Mouse (Mus musculus) heart, embryonic 14.5 days (tissue): ENCODE measurements around the gene Mettl14. TPM values are rescaled to one million over a fixed set of nuclear protein-coding genes. Genes with fewer than 3 reads are reported as not detected.
A peak's percentile ranks its signal among the peaks of the same experiment; 100 is the strongest.

Experiments used
- ATAC-seq: fragments of 200-750 bp; cut with Nextera tagmentation; 2 replicates; pipeline ENCODE4 v1.8.0; 2017; ENCODE audit warnings: low read depth, moderate TSS enrichment; ENCODE audit not compliant: insufficient number of reproducible peaks, insufficient read depth, low FRiP score
- H3K27ac ChIP-seq, 2 experiments: fragments of 200-500 bp in 1 of 2; fragments of 300-500 bp in 1 of 2; sonication (generic) in 1 of 2; replicated peaks in 1 of 2; 2 replicates each; pipeline ENCODE4 v1.5.1; 2012 to 2014; ENCODE audit warnings: low read depth in 2 of 2, low read length in 2 of 2, control low read depth in 1 of 2, mild to moderate bottlenecking in 1 of 2, mixed read lengths in 1 of 2; ENCODE audit not compliant: control insufficient read depth in 1 of 2, insufficient read depth in 1 of 2
- H3K27me3 ChIP-seq: fragments of 300-500 bp; sonication (generic); 2 replicates; pipeline ENCODE4 v1.6.1; 2014; ENCODE audit warnings: mild to moderate bottlenecking, low read length, control low read depth; ENCODE audit not compliant: control insufficient read depth, insufficient read depth
- H3K36me3 ChIP-seq: fragments of 300-500 bp; sonication (generic); 2 replicates; pipeline ENCODE4 v1.6.1; 2014; ENCODE audit warnings: mild to moderate bottlenecking, control low read depth, low read length, mixed read lengths; ENCODE audit not compliant: control insufficient read depth, insufficient read depth
- H3K4me1 ChIP-seq, 2 experiments: fragments of 200-500 bp in 1 of 2; fragments of 300-500 bp in 1 of 2; sonication (generic) in 1 of 2; 2 replicates each; pipeline ENCODE4 v1.6.1; 2012 to 2014; ENCODE audit warnings: low read length in 2 of 2, control low read depth in 1 of 2, mixed read lengths in 1 of 2; ENCODE audit not compliant: control insufficient read depth in 2 of 2, insufficient read depth in 2 of 2
- H3K4me2 ChIP-seq: fragments of 300-500 bp; sonication (generic); 2 replicates; pipeline ENCODE4 v1.6.1; 2014; ENCODE audit warnings: mild to moderate bottlenecking, low read length
- H3K4me3 ChIP-seq, 2 experiments: fragments of 200-500 bp in 1 of 2; fragments of 300-500 bp in 1 of 2; sonication (generic) in 1 of 2; 2 replicates each; pipeline ENCODE4 v1.5.1; 2012 to 2014; ENCODE audit warnings: low read length in 2 of 2, mild to moderate bottlenecking in 2 of 2, control low read depth in 1 of 2, low read depth in 1 of 2, moderate library complexity in 1 of 2; ENCODE audit not compliant: control insufficient read depth in 1 of 2, insufficient read depth in 1 of 2
- H3K9ac ChIP-seq: fragments of 300-500 bp; sonication (generic); 2 replicates; pipeline ENCODE4 v1.6.1; 2014; ENCODE audit warnings: mild to moderate bottlenecking, low read length
- H3K9me3 ChIP-seq: fragments of 300-500 bp; sonication (generic); 2 replicates; pipeline ENCODE4 v1.6.1; 2016; ENCODE audit warnings: low read length, control low read depth; ENCODE audit not compliant: control insufficient read depth
- WGBS: fragments of 180-500 bp; shearing (Covaris S2); extraction: QIAGEN DNeasy Blood & Tissue Kit; methylation state at CpG from one replicate; pipeline ENCODE4 v1.1.7; 2014; 5-methylcytosine and 5-hydroxymethylcytosine counted together
- polyA plus RNA-seq: library from polyadenylated mRNA; unstranded; fragments of >200 nt; fragmentation: Nextera tagmentation; extraction: Ambion mirVana; gene quantifications from 2 replicates; pipeline ENCODE4 v1.2.1, GENCODE M21; 2014

Mettl14 gene
- polyA plus RNA-seq, 1 experiment from 2014 or later, result 15.5 TPM

DNA sequence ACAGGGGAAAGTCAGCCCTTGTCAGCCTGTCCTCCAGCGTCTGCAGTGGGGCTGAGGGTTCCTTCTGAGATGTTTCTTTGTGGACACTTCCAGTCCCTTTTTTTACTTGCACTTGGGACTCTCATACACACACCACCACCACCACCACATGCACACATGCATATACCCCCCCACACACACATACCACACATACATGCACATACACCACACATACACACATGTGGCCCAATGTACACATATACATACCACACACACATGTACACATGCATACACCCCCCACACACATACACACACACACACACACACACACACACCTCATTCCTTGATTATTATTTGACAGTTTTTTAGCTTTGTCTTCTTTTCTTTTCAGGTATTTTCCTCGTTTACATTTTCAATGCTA lies 44.9 kb downstream of the Mettl14 start:
- peaks cover 85% of the 10 kb centered on the region for H3K36me3 ChIP-seq
- WGBS, result 91% methylated on average over 2 of the region's 2 CpGs
- H3K27ac ChIP-seq, result no peak overlapping the region
- H3K4me3 ChIP-seq, result no peak overlapping the region
- no peak overlapping the region for H3K9ac ChIP-seq
- H3K4me2 ChIP-seq, result no peak overlapping the region
- H3K9me3 ChIP-seq, result no peaks in the 10 kb centered on the region
- ATAC-seq, result no peak
- H3K4me1 ChIP-seq, result no peaks in the 10 kb centered on the region; a peak in 1 of 4 replicates
- no peaks in the 10 kb centered on the region for H3K27me3 ChIP-seq

- peaks cover 68% of the 10 kb centered on the region for H3K36me3 ChIP-seq
Observed at GRCm38 (mm10) chr3:123338666-123339195, 47.2 kb downstream of the Mettl14 start.

GRCm38 (mm10) chr3:123337853-123338252 lies 48.1 kb downstream of the Mettl14 start:
- Histone ChIP-seq H3K4me3 (no peak overlapping the region), H3K9me3 (no peaks in the 10 kb centered on the region), H3K9ac (no peak overlapping the region), H3K4me1 (peaks cover 9 to 26% of the 10 kb centered on the region in 2 experiments), H3K27me3 (no peaks in the 10 kb centered on the region), H3K36me3 (peaks cover 62% of the 10 kb centered on the region), H3K4me2 (no peak overlapping the region), H3K27ac (no peak overlapping the region)
- 83% methylated on average over 6 of the region's 6 CpGs for WGBS
- no peak for ATAC-seq

More at GRCm38 (mm10) chr3:123338666-123339195, 47.2 kb downstream of the Mettl14 start:
- Histone ChIP-seq H3K9ac (no peak overlapping the region), H3K9me3 (no peaks in the 10 kb centered on the region), H3K4me3 (no peak overlapping the region), H3K27ac (no peak overlapping the region; a peak in 1 of 4 replicates), H3K4me2 (no peak overlapping the region), H3K27me3 (no peaks in the 10 kb centered on the region), H3K4me1 (peaks cover 5 to 19% of the 10 kb centered on the region in 2 experiments)
- no peak for ATAC-seq
- WGBS, result 46% methylated on average over 12 of the region's 12 CpGs

DNA sequence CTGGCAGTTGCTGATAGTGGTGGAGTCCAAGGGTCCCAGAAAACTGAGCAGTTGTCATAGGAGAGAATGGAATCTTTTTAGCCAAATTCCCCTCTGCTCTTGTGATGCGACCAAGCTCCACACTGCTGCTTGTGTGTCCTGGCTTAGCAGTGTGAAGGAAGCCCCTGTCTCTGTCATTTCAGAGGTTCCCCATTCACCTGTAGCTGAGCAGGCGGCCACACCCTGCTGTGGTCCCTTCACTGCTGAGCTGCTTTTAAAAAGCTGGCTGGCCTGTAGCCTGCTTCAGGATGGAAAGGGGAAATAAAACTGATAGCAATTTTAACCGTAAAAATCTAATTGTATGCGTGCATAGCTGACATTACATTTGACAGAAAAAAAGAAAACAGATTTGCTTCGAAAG lies 49.0 kb downstream of the Mettl14 start:
- no peak overlapping the region for H3K4me2 ChIP-seq
- 83% methylated on average over 5 of the region's 5 CpGs for WGBS
- H3K27ac ChIP-seq, result no peak overlapping the region
- H3K4me1 ChIP-seq, result peaks cover 11 to 34% of the 10 kb centered on the region in 2 experiments
- no peak for ATAC-seq
- H3K4me3 ChIP-seq, result no peak overlapping the region
- no peaks in the 10 kb centered on the region for H3K27me3 ChIP-seq
- peaks cover 54% of the 10 kb centered on the region for H3K36me3 ChIP-seq
- H3K9me3 ChIP-seq, result no peaks in the 10 kb centered on the region
- no peak overlapping the region for H3K9ac ChIP-seq

- WGBS, result 87% methylated on average over 7 of the region's 7 CpGs
- Histone ChIP-seq H3K4me3 (no peak overlapping the region), H3K27me3 (no peaks in the 10 kb centered on the region), H3K4me1 (peaks cover 11 to 34% of the 10 kb centered on the region in 2 experiments), H3K9me3 (no peaks in the 10 kb centered on the region), H3K9ac (no peak overlapping the region), H3K36me3 (peaks cover 54% of the 10 kb centered on the region), H3K4me2 (no peak overlapping the region), H3K27ac (no peak overlapping the region)
- ATAC-seq, result no peak
Observed at GRCm38 (mm10) chr3:123336455-123336854, 49.5 kb downstream of the Mettl14 start.

DNA sequence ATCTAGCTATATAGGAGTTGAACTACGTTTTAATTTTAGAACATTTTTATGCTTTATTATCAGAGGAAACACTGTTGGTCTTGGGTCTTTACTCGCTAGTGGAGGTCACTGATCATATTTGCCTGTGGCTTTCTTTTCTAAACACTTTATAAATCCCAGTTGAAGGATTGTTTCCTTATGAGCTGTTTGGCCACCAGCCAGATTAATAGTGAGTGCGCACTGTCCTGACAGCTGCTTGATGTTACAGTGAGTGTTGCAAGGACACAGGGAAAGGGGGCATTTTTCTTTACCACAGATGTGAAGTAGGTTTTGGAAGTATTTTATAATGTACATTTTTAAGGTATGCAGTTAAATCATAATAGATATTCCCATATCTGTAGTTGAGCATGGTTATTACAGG lies 50.4 kb downstream of the Mettl14 start:
- Histone ChIP-seq H3K27me3 (no peaks in the 10 kb centered on the region), H3K4me3 (no peak overlapping the region), H3K36me3 (peaks cover 53% of the 10 kb centered on the region), H3K9ac (no peak overlapping the region), H3K4me2 (0 out of 2 replicates have a peak overlapping the region, but pooled peaks have one; percentile 13), H3K4me1 (peaks cover 11 to 34% of the 10 kb centered on the region in 2 experiments), H3K27ac (peak overlapping the region in 1 of 2 experiments; percentile 68; a peak in 1 of 4 replicates), H3K9me3 (no peaks in the 10 kb centered on the region)
- no peak for ATAC-seq
- WGBS, result 16% methylated on average over 3 of the region's 3 CpGs

GRCm38 (mm10) chr3:123334947-123335346 lies 51.0 kb downstream of the Mettl14 start:
- no peak overlapping the region for H3K4me3 ChIP-seq
- H3K9me3 ChIP-seq, result no peaks in the 10 kb centered on the region
- H3K27ac ChIP-seq, result peak overlapping the region; percentile 68 to 75
- no peak for ATAC-seq
- H3K27me3 ChIP-seq, result no peaks in the 10 kb centered on the region
- H3K4me1 ChIP-seq, result peaks cover 11 to 34% of the 10 kb centered on the region in 2 experiments
- peaks cover 52% of the 10 kb centered on the region for H3K36me3 ChIP-seq
- H3K4me2 ChIP-seq, result no peak overlapping the region
- H3K9ac ChIP-seq, result no peak overlapping the region
- 41% methylated on average over 7 of the region's 7 CpGs for WGBS

DNA sequence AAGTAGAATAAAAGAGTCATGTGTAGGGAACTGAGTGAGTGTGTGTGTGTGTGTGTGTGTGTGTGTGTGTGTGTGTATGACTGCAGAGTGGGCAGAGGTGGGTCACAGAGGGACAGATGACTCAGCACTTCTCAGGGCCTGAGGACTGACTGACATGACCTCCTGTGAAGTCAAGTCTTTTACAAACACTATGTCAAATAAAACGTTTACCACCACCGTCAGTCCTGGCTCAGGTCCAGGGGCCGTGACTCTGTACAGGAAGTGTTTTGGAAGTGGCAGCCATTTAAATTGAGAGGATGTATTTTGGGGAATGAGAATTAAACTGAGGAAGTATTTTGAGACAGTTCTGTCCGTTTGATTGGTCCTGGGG lies 52.9 kb downstream of the Mettl14 start:
- WGBS, result 19% methylated on average over 4 of the region's 4 CpGs
- ATAC-seq, result no peak
- Histone ChIP-seq H3K4me3 (no peak overlapping the region), H3K9me3 (no peaks in the 10 kb centered on the region), H3K36me3 (peaks cover 45% of the 10 kb centered on the region), H3K4me2 (no peak overlapping the region), H3K9ac (no peak overlapping the region), H3K27me3 (no peaks in the 10 kb centered on the region), H3K4me1 (peaks cover 15 to 41% of the 10 kb centered on the region in 2 experiments), H3K27ac (peak overlapping the region; percentile 44 to 48; a peak in 2 of 4 replicates)
